Mouse (Mus musculus) heart, postnatal 0 days (tissue): ENCODE measurements around the gene Wnt4. TPM values are rescaled to one million over a fixed set of nuclear protein-coding genes. Genes with fewer than 3 reads are reported as not detected.

Source experiments
- ATAC-seq: fragments of 200-750 bp; cut with Nextera tagmentation; 2 replicates; pipeline ENCODE4 v1.8.0; 2017; ENCODE audit warnings: low read depth, moderate number of reproducible peaks, moderate library complexity; ENCODE audit not compliant: insufficient read depth
- DNase-seq: peaks from one replicate; pipeline ENCODE4 v3.0.0-alpha.2; 2016; ENCODE audit warnings: low spot score
- H3K27ac ChIP-seq: fragments of 300-500 bp; sonication (generic); 2 replicates; pipeline ENCODE4 v1.5.1; 2014; ENCODE audit warnings: low read depth, mild to moderate bottlenecking
- H3K27me3 ChIP-seq: fragments of 300-500 bp; sonication (generic); 2 replicates; pipeline ENCODE4 v1.6.1; 2014; ENCODE audit warnings: low read length, mixed read lengths; ENCODE audit not compliant: control insufficient read depth, insufficient read depth
- H3K36me3 ChIP-seq: fragments of 300-500 bp; sonication (generic); replicated peaks from 2 replicates; pipeline ENCODE4 v1.6.1; 2014; ENCODE audit warnings: low read length, mixed read lengths; ENCODE audit not compliant: control insufficient read depth, insufficient read depth
- H3K4me1 ChIP-seq: fragments of 300-500 bp; sonication (generic); 2 replicates; pipeline ENCODE4 v1.6.1; 2014; ENCODE audit warnings: antibody characterized with exemption; ENCODE audit not compliant: control insufficient read depth, insufficient read depth
- H3K4me2 ChIP-seq: fragments of 300-500 bp; sonication (generic); 2 replicates; pipeline ENCODE4 v1.6.1; 2014; ENCODE audit warnings: low read depth, mild to moderate bottlenecking, low read length, moderate library complexity
- H3K4me3 ChIP-seq: fragments of 300-500 bp; sonication (generic); 2 replicates; pipeline ENCODE4 v1.5.1; 2014; ENCODE audit warnings: low read depth, low read length
- H3K9ac ChIP-seq: fragments of 300-500 bp; sonication (generic); replicated peaks from 2 replicates; pipeline ENCODE4 v1.6.1; 2014; ENCODE audit warnings: low read depth, low read length, mixed read lengths
- H3K9me3 ChIP-seq: fragments of 300-500 bp; sonication (generic); replicated peaks from 2 replicates; pipeline ENCODE4 v1.6.1; 2016; ENCODE audit warnings: low read length; ENCODE audit not compliant: control insufficient read depth
- CTCF ChIP-seq: IDR thresholded peaks from 2 replicates; pipeline ENCODE4 v1.5.1; 2016; ENCODE audit warnings: antibody characterized with exemption, control low read depth, low read depth
- EP300 ChIP-seq: IDR thresholded peaks from 2 replicates; pipeline ENCODE4 v1.6.1; 2016; ENCODE audit warnings: antibody characterized with exemption, low read depth
- WGBS: fragments of 180-500 bp; shearing (Covaris S2); extraction: QIAGEN DNeasy Blood & Tissue Kit; methylation state at CpG from one replicate; pipeline ENCODE4 v1.1.7; 2014; 5-methylcytosine and 5-hydroxymethylcytosine counted together
- polyA plus RNA-seq: library from polyadenylated mRNA; unstranded; fragments of >200 nt; fragmentation: Nextera tagmentation; extraction: Ambion mirVana; gene quantifications from 2 replicates; pipeline ENCODE4 v1.2.1, GENCODE M21; 2015
- total RNA-seq: library from RNA; depleted of rRNA; stranded (reverse); fragments of >200 nt; gene quantifications from 2 replicates; pipeline ENCODE4 v1.2.3, GENCODE M21; 2014; ENCODE audit warnings: low replicate concordance

Wnt4 gene
- total and polyA plus RNA-seq, 2 experiments from 2014 or later = 0.36 to 2.9 TPM

DNA sequence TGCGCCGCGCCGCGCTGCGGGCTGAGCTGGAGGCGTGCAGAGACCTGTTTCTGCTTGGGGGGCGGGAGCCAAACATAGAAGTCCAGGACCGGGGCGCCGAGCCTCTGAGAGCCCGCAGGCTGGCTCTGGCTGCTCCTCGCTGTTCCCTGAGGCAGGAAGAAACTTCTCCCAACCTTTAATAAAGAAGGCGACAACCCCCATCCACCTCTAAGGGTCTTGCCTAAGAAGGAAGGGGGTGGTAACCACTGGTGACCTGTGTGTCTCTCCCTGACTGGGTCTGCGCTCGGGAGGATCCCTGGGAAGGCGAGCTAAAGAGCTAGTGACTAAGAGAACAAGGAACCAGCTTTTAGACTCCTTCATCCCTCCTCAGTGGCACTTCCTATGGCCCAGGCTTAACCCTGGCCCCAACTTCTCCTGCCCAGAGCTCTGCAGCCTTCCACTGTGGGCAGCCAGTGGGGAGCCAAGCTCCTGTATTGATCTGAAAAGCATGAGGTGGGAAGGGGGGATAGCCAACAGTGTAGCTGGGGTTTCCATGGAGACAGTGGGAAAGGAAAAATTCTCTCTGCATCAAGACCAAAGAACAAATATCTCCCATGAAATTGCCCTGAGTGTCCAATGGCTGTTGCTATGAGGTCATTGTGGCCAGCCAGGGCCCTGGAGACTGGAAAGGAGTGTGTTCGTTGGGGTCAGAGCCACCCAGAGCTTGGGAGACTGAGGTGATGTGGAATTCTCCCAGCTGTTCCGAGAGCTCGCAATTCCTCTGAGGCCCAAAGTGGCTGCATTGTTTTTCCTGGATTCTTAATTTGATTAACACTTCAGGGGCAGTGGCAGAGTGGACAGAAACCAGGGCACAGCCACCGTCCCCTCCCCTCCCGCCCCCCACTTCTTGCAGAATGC, 1.1 kb downstream of the Wnt4 start:
- WGBS = 6% methylated on average over 22 of the region's 22 CpGs
- Histone ChIP-seq H3K27me3 (peaks cover 92% of the 10 kb centered on the region), H3K4me3 (peak overlapping the region; percentile 53), H3K4me2 (peak overlapping the region; percentile 92), H3K4me1 (peaks cover 4% of the 10 kb centered on the region; the same call in 1 of the 2 replicates), H3K9me3 (no peaks in the 10 kb centered on the region), H3K9ac (no peak overlapping the region), H3K36me3 (no peaks in the 10 kb centered on the region), H3K27ac (no peak overlapping the region)
- no peak for DNase-seq
- no peak for TF ChIP-seq CTCF
- no peak for TF ChIP-seq EP300
- ATAC-seq = no peak

DNA sequence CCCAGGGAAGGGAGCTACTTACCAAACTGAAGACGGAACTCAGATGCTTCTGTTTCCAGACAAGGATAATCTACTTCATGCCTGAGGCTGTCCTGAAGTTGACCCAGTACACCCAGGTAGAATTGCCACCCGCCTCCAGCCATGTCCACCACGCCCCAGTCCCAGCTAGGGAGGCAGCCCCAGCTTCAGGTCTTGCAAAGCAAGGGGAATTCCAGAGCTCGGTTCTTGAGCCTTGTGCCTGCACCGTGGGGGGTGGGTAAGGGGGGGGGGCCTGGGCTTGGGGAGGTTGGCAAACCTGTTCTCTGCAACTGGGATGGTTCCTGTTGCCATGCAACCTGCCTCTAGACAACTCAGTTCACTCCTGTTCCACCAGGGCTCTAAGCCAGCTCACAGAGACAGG, 2.1 kb downstream of the Wnt4 start:
- Histone ChIP-seq H3K4me1 (peaks cover 4% of the 10 kb centered on the region; the same call in 1 of the 2 replicates), H3K4me3 (no peak overlapping the region), H3K4me2 (no peak overlapping the region), H3K27ac (no peak overlapping the region), H3K27me3 (peaks cover 97% of the 10 kb centered on the region), H3K9ac (no peak overlapping the region), H3K36me3 (no peaks in the 10 kb centered on the region), H3K9me3 (no peaks in the 10 kb centered on the region)
- no peak for DNase-seq
- no peak for TF ChIP-seq CTCF
- no peak for TF ChIP-seq EP300
- no peak for ATAC-seq
- WGBS = 19% methylated on average over 5 of the region's 5 CpGs

DNA sequence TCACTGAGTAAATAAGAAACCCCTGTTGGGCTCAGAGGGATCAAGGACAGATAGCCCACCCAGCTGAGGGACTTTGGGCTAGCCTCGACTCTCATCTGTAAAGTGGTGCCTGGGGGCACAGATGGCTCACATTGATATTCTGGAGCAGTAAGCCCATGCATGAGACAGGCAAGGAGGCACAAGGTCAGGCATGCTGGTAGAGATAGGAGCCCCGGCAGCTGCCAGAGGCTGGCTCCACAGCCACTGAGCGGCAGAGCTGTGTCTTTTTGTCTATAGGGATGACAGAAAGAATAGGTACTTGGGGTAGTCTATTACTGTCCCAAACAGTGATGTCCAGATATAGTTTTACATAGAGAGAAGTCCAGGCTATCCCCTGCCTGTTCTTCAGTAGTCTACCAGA, 4.0 kb downstream of the Wnt4 start:
- peaks cover 4% of the 10 kb centered on the region; the same call in 1 of the 2 replicates for H3K4me1 ChIP-seq
- 49% methylated on average over 3 of the region's 3 CpGs for WGBS
- no peak for ATAC-seq

DNA sequence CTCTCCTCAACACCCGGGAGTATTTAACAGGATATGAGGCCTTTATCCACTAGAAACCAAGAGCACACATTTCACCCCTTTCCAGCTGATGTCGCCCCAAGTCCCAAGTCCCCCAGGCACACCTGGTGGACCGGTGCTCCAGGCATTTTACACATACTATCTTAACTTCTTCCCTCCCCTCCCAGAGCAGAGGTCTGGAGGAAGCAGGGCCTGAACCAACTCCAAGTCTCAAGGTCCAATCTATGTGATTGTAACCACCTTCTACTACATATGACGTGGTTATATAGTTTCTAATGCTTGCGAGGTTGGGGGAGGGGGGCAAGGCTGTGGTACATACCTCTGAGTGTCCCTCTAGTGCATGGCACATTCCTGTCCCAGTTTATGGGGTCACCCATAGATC, 4.8 kb downstream of the Wnt4 start:
- H3K4me3 ChIP-seq = no peak overlapping the region
- H3K9me3 ChIP-seq = no peaks in the 10 kb centered on the region
- no peak overlapping the region for H3K4me2 ChIP-seq
- peaks cover 4% of the 10 kb centered on the region; the same call in 1 of the 2 replicates for H3K4me1 ChIP-seq
- H3K36me3 ChIP-seq = no peaks in the 10 kb centered on the region
- TF ChIP-seq CTCF (no peak), EP300 (no peak)
- WGBS = 81% methylated on average over 5 of the region's 5 CpGs
- H3K27ac ChIP-seq = no peak overlapping the region
- H3K9ac ChIP-seq = no peak overlapping the region
- DNase-seq (no peak), ATAC-seq (no peak)
- H3K27me3 ChIP-seq = peaks cover 77% of the 10 kb centered on the region

More for the DNA sequence above, 4.0 kb downstream of the Wnt4 start:
- no peak overlapping the region for H3K4me2 ChIP-seq
- peaks cover 85% of the 10 kb centered on the region for H3K27me3 ChIP-seq
- H3K27ac ChIP-seq = no peak overlapping the region
- H3K4me3 ChIP-seq = no peak overlapping the region
- no peaks in the 10 kb centered on the region for H3K36me3 ChIP-seq
- H3K9ac ChIP-seq = no peak overlapping the region
- H3K9me3 ChIP-seq = no peaks in the 10 kb centered on the region
- no peak for DNase-seq
- TF ChIP-seq CTCF = no peak

DNA sequence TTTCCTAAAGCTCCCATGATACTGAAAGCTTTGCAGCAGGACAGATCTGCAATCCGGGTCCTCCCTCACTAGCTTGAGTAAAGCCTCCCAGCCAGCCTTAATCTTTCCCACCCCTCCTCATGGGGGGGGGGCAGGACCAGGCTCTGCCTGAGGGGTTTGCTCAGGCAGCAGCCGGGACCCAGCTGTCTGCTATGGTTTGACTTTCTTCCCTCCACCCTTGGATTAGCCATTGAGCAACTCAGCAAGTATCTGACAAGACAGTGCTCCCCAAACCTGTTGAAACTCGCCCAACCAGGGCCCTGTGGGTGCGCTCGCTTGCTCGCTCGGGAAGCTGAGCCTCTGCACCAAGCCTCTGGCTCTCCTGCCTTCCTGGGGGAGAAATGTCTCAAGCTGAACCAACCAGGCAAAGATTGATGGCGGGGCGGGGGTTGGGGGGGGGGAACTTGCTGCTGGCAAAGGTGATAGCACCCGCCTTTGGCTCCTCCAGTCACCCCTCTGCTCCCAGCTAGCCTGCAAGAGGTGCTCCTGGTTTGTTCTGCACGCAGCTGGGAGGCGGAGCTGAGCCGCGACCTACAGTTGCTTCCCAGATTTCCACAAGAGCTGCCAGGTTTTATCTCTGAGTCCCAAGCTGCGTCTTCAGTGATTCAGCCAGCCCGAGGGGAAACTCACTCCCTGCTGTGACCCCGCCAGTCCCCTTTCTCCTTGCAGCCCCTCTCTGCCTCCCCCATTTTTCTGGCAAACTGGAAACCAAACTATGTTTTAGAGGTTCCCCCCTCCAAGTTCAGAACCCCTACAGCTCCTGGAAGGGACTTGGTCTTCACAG, 5.5 kb downstream of the Wnt4 start:
- 0 out of 2 replicates have a peak overlapping the region, but pooled peaks have one; percentile 5 for H3K4me2 ChIP-seq

More for the DNA sequence above, 5.5 kb downstream of the Wnt4 start:
- Histone ChIP-seq H3K4me3 (no peak overlapping the region), H3K9me3 (no peaks in the 10 kb centered on the region), H3K27me3 (peaks cover 72% of the 10 kb centered on the region), H3K9ac (no peak overlapping the region), H3K27ac (no peak overlapping the region), H3K4me1 (peaks cover 2% of the 10 kb centered on the region; the same call in 1 of the 2 replicates), H3K36me3 (no peaks in the 10 kb centered on the region)
- ATAC-seq (no peak), DNase-seq (peak; percentile 30)
- 10% methylated on average over 17 of the region's 17 CpGs for WGBS
- no peak for TF ChIP-seq EP300
- no peak for TF ChIP-seq CTCF
